Mouse (Mus musculus) G1E (cell line): ENCODE results near the gene Gm44502.

Source experiments
- CTCF ChIP-seq: IDR thresholded peaks from 2 replicates; pipeline ENCODE4 v1.5.1; 2012; ENCODE audit warnings: low read depth, low read length, inconsistent platforms, mixed read lengths
- GATA1 ChIP-seq: IDR thresholded peaks from 2 replicates; pipeline ENCODE4 v1.6.1; 2012; ENCODE audit warnings: borderline replicate concordance, low read length, inconsistent platforms, mixed read lengths
- GATA2 ChIP-seq: IDR thresholded peaks from 2 replicates; pipeline ENCODE4 v1.6.1; 2012; ENCODE audit warnings: low read depth, low read length, inconsistent platforms, borderline replicate concordance

- no peak for TF ChIP-seq CTCF
- TF ChIP-seq GATA1 = no peak
- TF ChIP-seq GATA2 = no peak
Measured at GRCm38 (mm10) chr15:89458942-89459341, 29.4 kb upstream of the Gm44502 start.
